Mouse (Mus musculus) left cerebral cortex, adult 8-10 months (tissue): ENCODE data around the gene Prpf4. TPM values are rescaled to one million over a fixed set of nuclear protein-coding genes. Genes with fewer than 3 reads are reported as not detected.
A peak's percentile ranks its signal among the peaks of the same experiment; 100 is the strongest.

Experiments used
- DNase-seq, 2 experiments: peaks; one replicate each; pipeline ENCODE4 v3.0.0; 2022; ENCODE audit warnings: low spot score in 2 of 2
- total RNA-seq, 4 experiments: library from RNA; stranded (reverse); gene quantifications; 2 replicates each; pipeline ENCODE4 v1.2.4; 2022

Gene Prpf4
- 10 to 100 TPM; 11.4 to 13.8 (median 12.6) TPM for total RNA-seq

GRCm38 (mm10) chr4:62408601-62409282, at the start of gene Prpf4, which contains the start of gene Cdc26:
Gene Prpf4 (plus strand): TSS chr4:62408797.
Gene Cdc26 (minus strand): TSS chr4:62408642.
- peak; percentile 93 to 99 for DNase-seq

GRCm38 (mm10) chr4:62359256-62359775, 49.3 kb upstream of the Prpf4 start:
- no peak for DNase-seq

GRCm38 (mm10) chr4:62360088-62360804, 48.4 kb upstream of the Prpf4 start, which contains the start of the genes Fkbp15 and Slc31a1:
Gene Fkbp15 (minus strand): TSS chr4:62360548.
Gene Slc31a1 (plus strand): TSS chr4:62360727.
- peak; percentile 96 to 98 for DNase-seq

- no peak for DNase-seq
Measured at GRCm38 (mm10) chr4:62360805-62361455, 47.7 kb upstream of the Prpf4 start.

GRCm38 (mm10) chr4:62361571-62361970, 47.0 kb upstream of the Prpf4 start:
- no peak for DNase-seq

- DNase-seq, result no peak
Measured at GRCm38 (mm10) chr4:62361997-62362396, 46.6 kb upstream of the Prpf4 start.

GRCm38 (mm10) chr4:62362437-62362836, 46.2 kb upstream of the Prpf4 start:
- DNase-seq, result no peak

GRCm38 (mm10) chr4:62364299-62364698, 44.3 kb upstream of the Prpf4 start:
- no peak for DNase-seq

GRCm38 (mm10) chr4:62366291-62366690, 42.3 kb upstream of the Prpf4 start:
- no peak for DNase-seq

GRCm38 (mm10) chr4:62367586-62367985, 41.0 kb upstream of the Prpf4 start:
- DNase-seq, result no peak

- no peak for DNase-seq
Measured at GRCm38 (mm10) chr4:62369091-62369490, 39.5 kb upstream of the Prpf4 start.

- no peak for DNase-seq
Measured at GRCm38 (mm10) chr4:62372410-62372809, 36.2 kb upstream of the Prpf4 start.

GRCm38 (mm10) chr4:62372818-62373520, 35.6 kb upstream of the Prpf4 start:
- no peak for DNase-seq

- no peak for DNase-seq
Measured at GRCm38 (mm10) chr4:62373668-62374067, 34.9 kb upstream of the Prpf4 start.

GRCm38 (mm10) chr4:62374342-62374741, 34.3 kb upstream of the Prpf4 start:
- DNase-seq, result no peak

GRCm38 (mm10) chr4:62376123-62376522, 32.5 kb upstream of the Prpf4 start:
- DNase-seq, result no peak

- DNase-seq, result no peak
Measured at GRCm38 (mm10) chr4:62379724-62380381, 28.7 kb upstream of the Prpf4 start.

GRCm38 (mm10) chr4:62383207-62383606, 25.4 kb upstream of the Prpf4 start:
- DNase-seq, result no peak

- no peak for DNase-seq
Measured at GRCm38 (mm10) chr4:62383752-62384151, 24.8 kb upstream of the Prpf4 start.

- no peak for DNase-seq
Measured at GRCm38 (mm10) chr4:62384159-62384558, 24.4 kb upstream of the Prpf4 start.

- DNase-seq, result peak in 1 of 2 experiments; percentile 33
Measured at GRCm38 (mm10) chr4:62385439-62385838, 23.2 kb upstream of the Prpf4 start.
